Mouse (Mus musculus): ENCODE results near the gene Pet100.
A peak's percentile ranks its signal among the peaks of the same experiment; 100 is the strongest.

The Pet100 gene

GRCm38 (mm10) chr8:3626971-3627370 is 5.6 kb downstream of the Pet100 start:
- no peak for DNase-seq

GRCm38 (mm10) chr8:3628014-3628413 is 6.7 kb downstream of the Pet100 start:
- DNase-seq: no peak

GRCm38 (mm10) chr8:3630647-3631477 is 9.5 kb downstream of the Pet100 start, which contains the start of gene Stxbp2:
Stxbp2 (plus strand) TSS chr8:3630955.
- peak; percentile 87 for DNase-seq

- DNase-seq: no peak
Measured at GRCm38 (mm10) chr8:3631478-3631875, 10.1 kb downstream of the Pet100 start.

GRCm38 (mm10) chr8:3645804-3646203 is 24.5 kb downstream of the Pet100 start:
- DNase-seq: peak; percentile 35

- no peak for DNase-seq
Measured at GRCm38 (mm10) chr8:3646824-3647531, 25.6 kb downstream of the Pet100 start.

- no peak for DNase-seq
Measured at GRCm38 (mm10) chr8:3647561-3647960, 26.2 kb downstream of the Pet100 start.

GRCm38 (mm10) chr8:3648268-3648667 is 26.9 kb downstream of the Pet100 start:
- DNase-seq: no peak

GRCm38 (mm10) chr8:3648990-3649389 is 27.6 kb downstream of the Pet100 start:
- no peak for DNase-seq

GRCm38 (mm10) chr8:3652845-3653244 is 31.5 kb downstream of the Pet100 start:
- DNase-seq: no peak

- no peak for DNase-seq
Measured at GRCm38 (mm10) chr8:3654726-3655508, 33.6 kb downstream of the Pet100 start.

- DNase-seq: no peak
Measured at GRCm38 (mm10) chr8:3655526-3655925, 34.2 kb downstream of the Pet100 start, which contains the start of gene Retn. Retn (plus strand) TSS chr8:3655770.

- DNase-seq: no peak
Measured at GRCm38 (mm10) chr8:3656725-3657381, 35.5 kb downstream of the Pet100 start.

GRCm38 (mm10) chr8:3660889-3661288 is 39.5 kb downstream of the Pet100 start:
- DNase-seq: no peak

GRCm38 (mm10) chr8:3664405-3664804 is 43.1 kb downstream of the Pet100 start:
- DNase-seq: no peak

- no peak for DNase-seq
Measured at GRCm38 (mm10) chr8:3665507-3665906, 44.2 kb downstream of the Pet100 start, which contains the start of gene Mcemp1. Mcemp1 (plus strand) TSS chr8:3665754.

- no peak for DNase-seq
Measured at GRCm38 (mm10) chr8:3670388-3670787, 49.0 kb downstream of the Pet100 start.

- DNase-seq: peak; percentile 91
Measured at GRCm38 (mm10) chr8:3671980-3672491, 50.7 kb downstream of the Pet100 start, which contains the start of gene Fcor. Fcor (minus strand) TSS chr8:3672362.

- DNase-seq: no peak
Measured at GRCm38 (mm10) chr8:3674671-3675070, 53.3 kb downstream of the Pet100 start.
